Mouse (Mus musculus) spleen, postnatal 14 days (tissue): Measurements from ENCODE around the gene Vmn1r64.
"Not testable (repeated sequence)": the region's sequence is repeated elsewhere in the genome, so short reads cannot be mapped to it uniquely, and the experiment has no call there.

Experiments
- DNase-seq, 2 experiments: peaks; one replicate each; pipeline ENCODE4 v3.0.0; 2021 to 2022; ENCODE audit warnings: low spot score in 2 of 2

Gene Vmn1r64

DNA sequence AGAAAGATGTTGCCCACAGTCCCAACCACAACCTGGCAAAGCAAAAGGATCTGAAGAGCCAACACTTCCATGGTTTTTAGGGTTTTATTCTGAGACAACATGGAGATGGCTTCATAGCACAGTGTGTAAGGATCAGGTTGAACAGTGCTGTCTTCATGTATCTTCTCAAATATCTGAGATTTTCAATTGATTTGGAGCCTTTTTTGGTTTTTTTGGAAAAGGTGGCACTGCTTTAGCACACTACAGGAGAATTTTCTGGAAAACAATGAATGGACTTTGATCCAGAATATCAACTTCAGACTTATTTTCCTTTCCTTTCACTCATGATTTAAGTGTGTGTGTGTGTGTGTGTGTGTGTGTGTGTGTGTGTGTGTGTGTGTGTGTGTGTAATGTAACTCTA is at the start of gene Vmn1r64:
Gene Vmn1r64 (minus strand): TSS at position 101 of the 400 bp plus-strand sequence.
- DNase-seq: no peak

GRCm38 (mm10) chr7:5899238-5899637 is 14.9 kb upstream of the Vmn1r64 start:
- DNase-seq: no peak

DNA sequence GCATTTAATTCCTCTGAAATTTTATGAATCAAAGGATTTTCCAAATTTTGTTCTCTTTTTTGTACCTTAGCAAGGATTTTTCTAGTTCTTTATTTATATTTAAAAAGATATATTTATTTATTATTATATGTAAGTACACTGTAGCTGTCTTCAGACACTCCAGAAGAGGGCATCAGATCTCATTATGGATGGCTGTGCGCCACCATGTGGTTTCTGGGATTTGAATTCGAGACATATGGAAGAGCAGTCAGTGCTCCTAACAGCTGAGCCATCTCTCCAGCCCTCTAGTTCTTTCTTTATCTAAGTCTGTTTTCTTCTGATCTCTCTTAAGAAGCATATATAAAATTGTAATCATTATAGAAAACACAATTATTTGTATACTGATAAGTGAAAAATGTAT is 12.9 kb upstream of the Vmn1r64 start:
- DNase-seq: not testable (repeated sequence)
